Mouse (Mus musculus) forebrain, postnatal 0 days (tissue): ENCODE measurements around the gene Tmcc1. TPM values are rescaled to one million over a fixed set of nuclear protein-coding genes. Genes with fewer than 3 reads are reported as not detected.

ENCODE experiments used
- ATAC-seq: fragments of 200-750 bp; cut with Nextera tagmentation; 2 replicates; pipeline ENCODE4 v1.8.0; 2017; ENCODE audit warnings: mild to moderate bottlenecking, moderate library complexity
- DNase-seq: peaks from one replicate; pipeline ENCODE4 v3.0.0-alpha.2; 2015
- H3K27ac ChIP-seq: fragments of 300-500 bp; sonication (generic); 2 replicates; pipeline ENCODE4 v1.5.1; 2014; ENCODE audit warnings: low read depth, mild to moderate bottlenecking, antibody characterized with exemption, low read length, moderate library complexity, mixed read lengths
- H3K27me3 ChIP-seq: fragments of 300-500 bp; sonication (generic); 2 replicates; pipeline ENCODE4 v1.6.1; 2014; ENCODE audit warnings: mild to moderate bottlenecking, low read length, mixed read lengths; ENCODE audit not compliant: insufficient read depth
- H3K36me3 ChIP-seq: fragments of 300-500 bp; sonication (generic); 2 replicates; pipeline ENCODE4 v1.6.1; 2014; ENCODE audit warnings: mild to moderate bottlenecking, moderate library complexity; ENCODE audit not compliant: insufficient read depth
- H3K4me1 ChIP-seq: fragments of 300-500 bp; sonication (generic); 2 replicates; pipeline ENCODE4 v1.6.1; 2014; ENCODE audit warnings: antibody characterized with exemption; ENCODE audit not compliant: insufficient read depth
- H3K4me2 ChIP-seq: fragments of 300-500 bp; sonication (generic); 2 replicates; pipeline ENCODE4 v1.6.1; 2014; ENCODE audit warnings: low read depth, mild to moderate bottlenecking, moderate library complexity
- H3K4me3 ChIP-seq: fragments of 300-500 bp; sonication (generic); 2 replicates; pipeline ENCODE4 v1.5.1; 2014; ENCODE audit warnings: low read depth, low read length, mixed read lengths
- H3K9ac ChIP-seq: fragments of 300-500 bp; sonication (generic); 2 replicates; pipeline ENCODE4 v1.6.1; 2014; ENCODE audit warnings: mild to moderate bottlenecking
- H3K9me3 ChIP-seq: fragments of 300-500 bp; sonication (generic); 2 replicates; pipeline ENCODE4 v1.6.1; 2016; ENCODE audit warnings: low read length
- CTCF ChIP-seq: sonication (generic); IDR thresholded peaks from 2 replicates; pipeline ENCODE4 v1.5.1; 2016; ENCODE audit warnings: antibody characterized with exemption, control low read depth, low read depth
- WGBS: fragments of 180-500 bp; shearing (Covaris S2); extraction: QIAGEN DNeasy Blood & Tissue Kit; methylation state at CpG from one replicate; pipeline ENCODE4 v1.1.7; 2014; 5-methylcytosine and 5-hydroxymethylcytosine counted together
- polyA plus RNA-seq: library from polyadenylated mRNA; unstranded; fragments of >200 nt; fragmentation: Nextera tagmentation; extraction: Ambion mirVana; gene quantifications from 2 replicates; pipeline ENCODE4 v1.2.1, GENCODE M21; 2015
- total RNA-seq: library from RNA; depleted of rRNA; stranded (reverse); fragments of >200 nt; gene quantifications from 2 replicates; pipeline ENCODE4 v1.2.3, GENCODE M21; 2014

Gene Tmcc1
- total and polyA plus RNA-seq, 2 experiments from 2014 or later, result 13.6 to 48.2 TPM

DNA sequence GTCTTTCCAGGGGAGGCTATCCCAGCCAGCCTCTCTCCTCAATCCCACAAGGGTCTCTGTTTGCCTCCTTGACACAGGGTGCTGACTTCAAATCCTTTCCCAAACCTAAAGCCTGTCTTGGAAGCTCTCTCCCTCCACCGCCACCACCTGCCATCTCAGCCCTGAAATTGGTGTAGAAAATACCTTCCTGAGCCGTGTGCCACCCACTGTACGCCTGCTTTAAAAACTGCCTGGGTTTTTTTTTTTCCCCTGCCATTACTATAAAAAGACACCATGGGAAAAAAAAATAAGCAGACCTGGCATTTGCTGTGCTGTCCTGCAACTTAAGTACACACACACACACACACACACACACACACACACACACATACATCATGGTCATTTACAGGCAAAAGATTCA, 203.2 kb downstream of the Tmcc1 start:
- WGBS, result 70% methylated on average over 3 of the region's 3 CpGs
- Histone ChIP-seq H3K27ac (no peak overlapping the region), H3K9me3 (no peaks in the 10 kb centered on the region), H3K4me1 (peaks cover 12% of the 10 kb centered on the region), H3K9ac (no peak overlapping the region), H3K4me3 (no peak overlapping the region), H3K36me3 (no peaks in the 10 kb centered on the region), H3K4me2 (peak overlapping the region; percentile 94), H3K27me3 (peaks cover 18% of the 10 kb centered on the region)
- ATAC-seq (no peak), DNase-seq (no peak)
- TF ChIP-seq CTCF, result no peak

DNA sequence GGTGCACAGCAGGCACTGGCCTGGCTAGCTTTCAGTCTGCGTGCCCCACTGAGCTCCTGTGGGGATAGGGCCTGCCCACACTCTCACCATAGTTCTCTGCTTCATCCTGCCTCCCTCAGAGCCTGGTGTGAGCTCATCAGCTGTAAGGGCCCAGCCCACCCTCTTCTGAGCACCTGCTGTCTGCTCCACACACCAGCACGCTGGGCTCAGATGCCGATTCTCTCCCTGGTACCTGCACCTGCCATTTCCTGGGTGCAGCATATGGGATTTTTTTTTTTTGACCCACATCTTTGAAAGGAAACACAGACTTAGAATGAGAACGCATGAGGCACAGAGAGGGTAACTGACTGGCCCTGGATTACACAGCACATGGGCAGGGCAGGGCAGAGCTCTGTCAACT, 203.7 kb downstream of the Tmcc1 start:
- Histone ChIP-seq H3K9ac (no peak overlapping the region), H3K27me3 (peaks cover 18% of the 10 kb centered on the region), H3K4me3 (no peak overlapping the region), H3K4me1 (peaks cover 12% of the 10 kb centered on the region), H3K27ac (no peak overlapping the region), H3K9me3 (no peaks in the 10 kb centered on the region), H3K4me2 (peak overlapping the region; percentile 94), H3K36me3 (no peaks in the 10 kb centered on the region)
- TF ChIP-seq CTCF, result no peak
- WGBS, result 54% methylated on average over 4 of the region's 4 CpGs
- DNase-seq (no peak), ATAC-seq (no peak)

GRCm38 (mm10) chr6:115989032-115989431, 204.3 kb downstream of the Tmcc1 start:
- 78% methylated on average over 5 of the region's 5 CpGs for WGBS
- TF ChIP-seq CTCF, result no peak

GRCm38 (mm10) chr6:115987096-115987747, 206.1 kb downstream of the Tmcc1 start:
- 59% methylated on average over 9 of the region's 9 CpGs for WGBS
- TF ChIP-seq CTCF, result no peak
- no peak overlapping the region for H3K9ac ChIP-seq
- H3K4me2 ChIP-seq, result no peak overlapping the region
- peaks cover 3% of the 10 kb centered on the region; the same call in 1 of the 2 replicates for H3K4me1 ChIP-seq
- no peaks in the 10 kb centered on the region for H3K36me3 ChIP-seq
- no peaks in the 10 kb centered on the region for H3K9me3 ChIP-seq
- no peaks in the 10 kb centered on the region for H3K27me3 ChIP-seq
- H3K4me3 ChIP-seq, result no peak overlapping the region
- ATAC-seq (no peak), DNase-seq (no peak)
- no peak overlapping the region for H3K27ac ChIP-seq

More at GRCm38 (mm10) chr6:115989032-115989431, 204.3 kb downstream of the Tmcc1 start:
- ATAC-seq, result no peak
- Histone ChIP-seq H3K4me3 (no peak overlapping the region), H3K9ac (no peak overlapping the region), H3K36me3 (no peaks in the 10 kb centered on the region), H3K9me3 (no peaks in the 10 kb centered on the region), H3K4me1 (peaks cover 9% of the 10 kb centered on the region), H3K27ac (no peak overlapping the region), H3K27me3 (peaks cover 14% of the 10 kb centered on the region), H3K4me2 (no peak overlapping the region)
- no peak for DNase-seq

DNA sequence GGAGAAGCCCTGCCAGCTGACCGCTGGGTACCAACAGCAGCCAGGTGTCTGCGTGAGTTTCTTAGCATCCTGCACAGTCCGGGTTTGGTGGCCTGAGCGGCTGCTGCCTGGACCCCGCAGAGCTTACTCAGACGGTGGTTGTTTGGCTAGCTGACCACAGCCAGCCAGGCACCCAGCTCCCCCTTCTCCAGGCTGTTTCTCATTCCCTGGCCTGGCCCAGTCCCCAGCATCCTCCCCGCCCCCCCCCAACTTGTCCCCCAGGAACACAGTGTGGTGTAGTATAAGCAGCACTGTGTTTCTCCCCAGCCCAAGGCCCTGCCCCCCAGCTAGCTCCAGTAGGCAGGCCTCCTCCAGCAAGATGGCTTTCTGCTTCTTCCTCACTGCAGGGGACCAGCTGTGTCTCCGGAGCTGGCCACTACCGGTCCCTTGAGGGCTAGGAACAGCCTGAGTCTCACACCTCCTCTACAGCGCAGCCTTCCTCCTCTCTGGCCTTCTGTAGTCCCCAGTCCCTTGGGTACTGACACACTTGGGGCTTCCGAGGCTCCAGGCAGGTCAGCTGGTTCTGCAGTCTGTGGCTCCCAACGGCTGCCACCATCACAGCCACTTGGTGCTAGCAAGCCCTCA, 206.7 kb downstream of the Tmcc1 start:
- no peaks in the 10 kb centered on the region for H3K27me3 ChIP-seq
- 56% methylated on average over 12 of the region's 12 CpGs for WGBS
- no peak for TF ChIP-seq CTCF
- H3K4me1 ChIP-seq, result peaks cover 3% of the 10 kb centered on the region; the same call in 1 of the 2 replicates
- H3K27ac ChIP-seq, result no peak overlapping the region
- no peaks in the 10 kb centered on the region for H3K9me3 ChIP-seq
- DNase-seq, result no peak
- no peaks in the 10 kb centered on the region for H3K36me3 ChIP-seq
- H3K9ac ChIP-seq, result no peak overlapping the region
- H3K4me2 ChIP-seq, result no peak overlapping the region
- ATAC-seq, result 0 out of 2 replicates have a peak, but pooled peaks have one; percentile 35
- no peak overlapping the region for H3K4me3 ChIP-seq

DNA sequence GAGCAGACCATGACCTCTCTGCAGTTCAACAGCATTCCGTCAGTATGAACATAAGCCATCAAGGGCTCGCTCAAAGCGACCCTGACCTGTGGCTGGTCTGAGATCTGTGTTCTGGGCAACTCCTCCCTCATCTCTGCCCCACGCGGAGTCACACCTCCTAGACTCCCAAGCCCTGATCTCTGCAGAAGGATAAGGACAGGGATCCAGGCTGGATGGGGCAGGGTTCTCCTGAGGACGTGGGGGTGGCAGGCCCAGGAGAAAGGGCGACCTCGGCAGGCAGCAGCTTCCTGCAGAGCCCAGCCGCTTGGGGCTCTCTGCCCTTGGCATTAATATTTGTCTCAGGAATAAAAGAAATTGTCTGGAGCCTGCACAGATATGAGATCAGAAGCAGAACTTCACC, 207.7 kb downstream of the Tmcc1 start:
- Histone ChIP-seq H3K27me3 (no peaks in the 10 kb centered on the region), H3K4me3 (no peak overlapping the region), H3K4me1 (peaks cover 3% of the 10 kb centered on the region; the same call in 1 of the 2 replicates), H3K9me3 (no peaks in the 10 kb centered on the region), H3K4me2 (no peak overlapping the region), H3K36me3 (no peaks in the 10 kb centered on the region), H3K9ac (no peak overlapping the region), H3K27ac (no peak overlapping the region)
- no peak for DNase-seq
- WGBS, result 71% methylated on average over 9 of the region's 9 CpGs
- no peak for TF ChIP-seq CTCF
- ATAC-seq, result no peak

DNA sequence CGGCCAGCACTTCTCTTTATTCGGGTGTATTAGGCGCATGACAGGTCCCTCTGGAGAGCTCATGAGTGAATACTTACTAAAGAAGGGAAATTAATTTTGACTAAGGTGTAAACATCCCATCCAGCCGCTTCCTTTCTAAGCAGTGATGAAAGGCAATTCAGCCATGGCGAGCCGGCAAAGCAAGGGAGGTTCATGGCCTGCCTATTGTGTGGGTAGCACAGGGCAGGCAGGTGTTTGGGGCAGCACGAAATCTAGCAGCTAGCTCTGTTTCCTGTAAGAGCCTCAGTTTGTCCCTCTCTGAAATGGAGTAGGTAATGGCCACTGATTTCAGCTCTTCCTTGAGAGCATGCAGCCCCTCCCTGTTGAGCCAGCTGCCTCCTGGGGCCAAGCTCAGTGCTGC, 208.7 kb downstream of the Tmcc1 start:
- Histone ChIP-seq H3K4me1 (peaks cover 3% of the 10 kb centered on the region; the same call in 1 of the 2 replicates), H3K9ac (no peak overlapping the region), H3K36me3 (no peaks in the 10 kb centered on the region), H3K4me2 (no peak overlapping the region), H3K9me3 (no peaks in the 10 kb centered on the region), H3K27ac (no peak overlapping the region), H3K4me3 (no peak overlapping the region), H3K27me3 (no peaks in the 10 kb centered on the region)
- TF ChIP-seq CTCF, result no peak
- no peak for DNase-seq
- no peak for ATAC-seq
- WGBS, result 55% methylated on average over 7 of the region's 7 CpGs
